Mouse (Mus musculus): Measurements from ENCODE around the gene Phf19. TPM values are rescaled to one million over a fixed set of nuclear protein-coding genes. Genes with fewer than 3 reads are reported as not detected.

The Phf19 gene
- total and polyA plus RNA-seq, 3 experiments: 10.2 to 26.2 TPM; not detected in 1

- Histone ChIP-seq H3K79me2 (ENCODE audit: control insufficient read depth, insufficient read depth, low read length, poor library complexity) (no peaks in the 10 kb centered on the region), H3K9me3 (replicated peaks; ENCODE audit: insufficient read depth, low read length) (no peaks in the 10 kb centered on the region), H3K9ac (ENCODE audit: control insufficient read depth, low read depth, low read length, poor library complexity, severe bottlenecking) (no peak overlapping the region), H3K27me3 (ENCODE audit: control insufficient read depth in 1 of 2, insufficient read depth in 2 of 2, low read length in 2 of 2) (peaks cover 13 to 16% of the 10 kb centered on the region in 2 experiments), H3K4me1 (ENCODE audit: control insufficient read depth in 1 of 2, insufficient read depth in 2 of 2, low read length in 2 of 2) (peaks cover 5 to 8% of the 10 kb centered on the region in 2 experiments; a peak in 2 of 4 replicates), H3K36me3 (ENCODE audit: control insufficient read depth in 1 of 2, insufficient read depth in 2 of 2, low read length in 2 of 2) (no peaks in the 10 kb centered on the region; a peak in 1 of 4 replicates), H3K27ac (ENCODE audit: control insufficient read depth, low read depth, low read length) (no peak overlapping the region), H3K4me3 (ENCODE audit: control insufficient read depth in 1 of 2, insufficient read depth in 1 of 2, low read depth in 2 of 2, low read length in 2 of 2) (no peak overlapping the region)
- no peak for DNase-seq (ENCODE audit: low read depth, low spot score)
- no peak for TF ChIP-seq RCOR1 (IDR thresholded peaks at IDR 0.05; ENCODE audit: low read depth, low read length)
- no peak for TF ChIP-seq SMC3 (IDR thresholded peaks at IDR 0.05; ENCODE audit: low read depth, low read length)
- TF ChIP-seq MXI1 (IDR thresholded peaks at IDR 0.05; ENCODE audit: low read depth, low read length): no peak
- no peak for TF ChIP-seq MEF2A (IDR thresholded peaks at IDR 0.05; ENCODE audit: extremely low read depth, insufficient replicate concordance, low read depth, low read length, poor library complexity, severe bottlenecking)
- no peak for TF ChIP-seq TAL1 (IDR thresholded peaks at IDR 0.05; ENCODE audit: low read length)
Observed at GRCm38 (mm10) chr2:34882757-34883156, 31.1 kb downstream of the Phf19 start.

DNA sequence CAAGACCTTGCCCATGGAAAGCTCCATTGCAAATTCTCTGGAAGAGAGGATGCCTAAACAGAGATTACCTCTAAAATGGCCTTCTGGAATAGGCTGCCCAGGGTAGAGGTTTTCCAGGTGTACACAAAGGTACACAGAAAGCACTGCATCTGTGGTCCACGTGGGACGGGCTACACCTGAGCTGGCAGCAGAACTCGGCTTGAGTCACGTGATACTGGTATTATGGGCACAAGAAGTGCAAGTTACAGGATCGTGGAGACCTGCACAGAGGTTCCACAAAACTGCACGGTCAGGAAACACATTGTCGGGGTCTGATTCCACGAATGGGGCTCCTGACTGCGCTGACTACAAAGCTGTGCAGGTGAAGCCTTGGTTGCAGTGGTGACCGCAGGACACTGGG is 33.8 kb downstream of the Phf19 start:
- no peaks in the 10 kb centered on the region for H3K79me2 ChIP-seq (ENCODE audit: control insufficient read depth, insufficient read depth, low read length, poor library complexity)
- no peak overlapping the region for H3K4me3 ChIP-seq (ENCODE audit: control insufficient read depth in 1 of 2, insufficient read depth in 1 of 2, low read depth in 2 of 2, low read length in 2 of 2)
- TF ChIP-seq CTCF (IDR thresholded peaks at IDR 0.05 in 2 of 3, conservative IDR thresholded peaks at IDR 0.05 in 1 of 3; ENCODE audit: control insufficient read depth in 1 of 3, insufficient read depth in 1 of 3, low read depth in 2 of 3, low read length in 3 of 3, poor library complexity in 1 of 3, severe bottlenecking in 1 of 3) (no peak), ZMIZ1 (IDR thresholded peaks at IDR 0.05; ENCODE audit: low read depth, low read length) (no peak), USF2 (IDR thresholded peaks at IDR 0.05; ENCODE audit: borderline replicate concordance in 1 of 2, insufficient read depth in 1 of 2, low read depth in 1 of 2, low read length in 2 of 2) (no peak), ETS1 (IDR thresholded peaks at IDR 0.05; ENCODE audit: low read depth, low read length) (no peak), MYC (IDR thresholded peaks at IDR 0.05; ENCODE audit: low read depth, low read length) (no peak), POLR2A (IDR thresholded peaks at IDR 0.05; ENCODE audit: control insufficient read depth in 1 of 2, insufficient read depth in 1 of 2, low read depth in 1 of 2, low read length in 2 of 2, poor library complexity in 1 of 2) (no peak), MEF2A (IDR thresholded peaks at IDR 0.05; ENCODE audit: extremely low read depth, insufficient replicate concordance, low read depth, low read length, poor library complexity, severe bottlenecking) (no peak), KAT2A (conservative IDR thresholded peaks at IDR 0.05; ENCODE audit: low read depth, low read length) (no peak), TAL1 (IDR thresholded peaks at IDR 0.05; ENCODE audit: low read length) (no peak), MAZ (IDR thresholded peaks at IDR 0.05; ENCODE audit: low read depth, low read length) (no peak), CHD2 (IDR thresholded peaks at IDR 0.05; ENCODE audit: low read length) (no peak), E2F4 (IDR thresholded peaks at IDR 0.05; ENCODE audit: borderline replicate concordance, low read depth, low read length) (no peak), GATA1 (IDR thresholded peaks at IDR 0.05; ENCODE audit: low read depth, low read length) (no peak)
- H3K9ac ChIP-seq (ENCODE audit: control insufficient read depth, low read depth, low read length, poor library complexity, severe bottlenecking): no peak overlapping the region
- peaks cover 6 to 8% of the 10 kb centered on the region in 2 experiments for H3K27me3 ChIP-seq (ENCODE audit: control insufficient read depth in 1 of 2, insufficient read depth in 2 of 2, low read length in 2 of 2)
- peaks cover 5 to 8% of the 10 kb centered on the region in 2 experiments; a peak in 2 of 4 replicates for H3K4me1 ChIP-seq (ENCODE audit: control insufficient read depth in 1 of 2, insufficient read depth in 2 of 2, low read length in 2 of 2)
- no peak for DNase-seq (ENCODE audit: low read depth, low spot score)
- H3K27ac ChIP-seq (ENCODE audit: control insufficient read depth, low read depth, low read length): no peak overlapping the region
- H3K36me3 ChIP-seq (ENCODE audit: control insufficient read depth in 1 of 2, insufficient read depth in 2 of 2, low read length in 2 of 2): no peaks in the 10 kb centered on the region; a peak in 1 of 4 replicates
- no peaks in the 10 kb centered on the region for H3K9me3 ChIP-seq (replicated peaks; ENCODE audit: insufficient read depth, low read length)

All from MEL (cell line).